Mouse (Mus musculus) kidney, postnatal 0 days (tissue): ENCODE measurements at regions not wholly inside any gene's neighbourhood (a gene's known extent, or its start where the extent isn't known, plus 50 kb on each side); places are given as distances from the start of the nearest gene placed in this dataset.

Source experiments
- ATAC-seq: fragments of 200-750 bp; cut with Nextera tagmentation; replicated peaks from 2 replicates; pipeline ENCODE4 v1.8.0; 2017; ENCODE audit warnings: low read depth, moderate number of reproducible peaks, moderate TSS enrichment, moderate library complexity; ENCODE audit not compliant: low FRiP score
- DNase-seq: peaks from one replicate; pipeline ENCODE4 v3.0.0-alpha.2; 2016; ENCODE audit warnings: low spot score
- H3K27ac ChIP-seq: fragments of 300-500 bp; sonication (generic); 2 replicates; pipeline ENCODE4 v1.5.1; 2014; ENCODE audit warnings: mild to moderate bottlenecking
- H3K27me3 ChIP-seq: fragments of 300-500 bp; sonication (generic); 2 replicates; pipeline ENCODE4 v1.6.1; 2014; ENCODE audit warnings: low read length, mixed read lengths; ENCODE audit not compliant: insufficient read depth
- H3K36me3 ChIP-seq: fragments of 300-500 bp; sonication (generic); 2 replicates; pipeline ENCODE4 v1.6.1; 2014; ENCODE audit warnings: low read length, mixed read lengths; ENCODE audit not compliant: insufficient read depth
- H3K4me1 ChIP-seq: fragments of 300-500 bp; sonication (generic); replicated peaks from 2 replicates; pipeline ENCODE4 v1.6.1; 2014; ENCODE audit warnings: antibody characterized with exemption, low read length, mixed read lengths; ENCODE audit not compliant: insufficient read depth
- H3K4me2 ChIP-seq: fragments of 300-500 bp; sonication (generic); 2 replicates; pipeline ENCODE4 v1.6.1; 2014; ENCODE audit warnings: mild to moderate bottlenecking, low read length, moderate library complexity, mixed read lengths
- H3K4me3 ChIP-seq: fragments of 300-500 bp; sonication (generic); replicated peaks from 2 replicates; pipeline ENCODE4 v1.5.1; 2014; ENCODE audit warnings: low read depth, low read length
- H3K9ac ChIP-seq: fragments of 300-500 bp; sonication (generic); 2 replicates; pipeline ENCODE4 v1.6.1; 2014; ENCODE audit warnings: low read depth, low read length
- H3K9me3 ChIP-seq: fragments of 300-500 bp; sonication (generic); replicated peaks from 2 replicates; pipeline ENCODE4 v1.6.1; 2016; ENCODE audit warnings: low read length, inconsistent platforms, mixed read lengths
- CTCF ChIP-seq: IDR thresholded peaks from 2 replicates; pipeline ENCODE4 v1.5.1; 2016; ENCODE audit warnings: antibody characterized with exemption, low read depth, mild to moderate bottlenecking, moderate library complexity
- WGBS: fragments of 180-500 bp; shearing (Covaris S2); extraction: QIAGEN DNeasy Blood & Tissue Kit; methylation state at CpG from one replicate; pipeline ENCODE4 v1.1.7; 2014; 5-methylcytosine and 5-hydroxymethylcytosine counted together

DNA sequence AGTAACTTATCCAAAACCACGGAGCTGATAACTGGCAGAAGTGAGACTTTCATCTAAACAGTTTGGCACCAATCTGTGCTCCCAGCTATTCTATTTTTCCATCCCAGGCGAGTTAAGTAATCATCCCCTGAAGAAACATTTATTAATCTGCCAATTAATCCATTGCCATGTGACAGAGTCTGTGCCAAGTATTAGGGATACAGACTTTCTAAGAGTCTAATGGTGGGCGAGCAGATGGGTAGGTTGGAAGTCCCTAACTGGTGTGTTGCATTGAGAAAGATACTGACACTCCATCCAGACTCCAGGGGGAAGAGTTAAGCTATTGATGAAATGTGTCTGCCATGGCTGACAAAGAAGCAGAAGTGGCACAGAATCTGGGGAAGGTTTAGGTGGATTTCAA is 346.8 kb upstream of the Gm765 start:
- Histone ChIP-seq H3K4me2 (no peak overlapping the region), H3K9me3 (no peaks in the 10 kb centered on the region), H3K4me3 (no peak overlapping the region), H3K27ac (no peak overlapping the region), H3K4me1 (no peaks in the 10 kb centered on the region), H3K27me3 (no peaks in the 10 kb centered on the region), H3K36me3 (no peaks in the 10 kb centered on the region), H3K9ac (no peak overlapping the region)
- 85% methylated on average over 3 of the region's 3 CpGs for WGBS
- no peak for ATAC-seq
- DNase-seq = no peak
- TF ChIP-seq CTCF = no peak

GRCm38 (mm10) chr6:98688624-98689023 is 346.1 kb upstream of the Gm765 start:
- Histone ChIP-seq H3K36me3 (no peaks in the 10 kb centered on the region), H3K9me3 (no peaks in the 10 kb centered on the region), H3K4me2 (no peak overlapping the region), H3K27ac (no peak overlapping the region), H3K4me1 (no peaks in the 10 kb centered on the region), H3K9ac (no peak overlapping the region), H3K27me3 (no peaks in the 10 kb centered on the region), H3K4me3 (no peak overlapping the region)
- WGBS = 88% methylated on average over 2 of the region's 2 CpGs
- no peak for TF ChIP-seq CTCF
- DNase-seq (no peak), ATAC-seq (no peak)

GRCm38 (mm10) chr6:98666388-98666989 is 323.9 kb upstream of the Gm765 start:
- H3K9ac ChIP-seq = no peak overlapping the region
- 18% methylated on average over 11 of the region's 11 CpGs for WGBS
- no peak overlapping the region for H3K4me2 ChIP-seq
- H3K27ac ChIP-seq = no peak overlapping the region
- no peak for DNase-seq
- no peaks in the 10 kb centered on the region for H3K4me1 ChIP-seq
- H3K27me3 ChIP-seq = no peaks in the 10 kb centered on the region
- no peak for ATAC-seq
- TF ChIP-seq CTCF = no peak
- H3K9me3 ChIP-seq = no peaks in the 10 kb centered on the region
- H3K4me3 ChIP-seq = no peak overlapping the region
- H3K36me3 ChIP-seq = no peaks in the 10 kb centered on the region

GRCm38 (mm10) chr6:98651827-98652226 is 309.3 kb upstream of the Gm765 start:
- Histone ChIP-seq H3K4me3 (no peak overlapping the region), H3K9ac (no peak overlapping the region), H3K27ac (no peak overlapping the region), H3K36me3 (no peaks in the 10 kb centered on the region), H3K9me3 (no peaks in the 10 kb centered on the region), H3K4me2 (no peak overlapping the region), H3K27me3 (no peaks in the 10 kb centered on the region), H3K4me1 (no peaks in the 10 kb centered on the region)
- ATAC-seq (no peak), DNase-seq (peak; percentile 59)
- TF ChIP-seq CTCF = no peak
- WGBS = 63% methylated on average over 3 of the region's 3 CpGs

DNA sequence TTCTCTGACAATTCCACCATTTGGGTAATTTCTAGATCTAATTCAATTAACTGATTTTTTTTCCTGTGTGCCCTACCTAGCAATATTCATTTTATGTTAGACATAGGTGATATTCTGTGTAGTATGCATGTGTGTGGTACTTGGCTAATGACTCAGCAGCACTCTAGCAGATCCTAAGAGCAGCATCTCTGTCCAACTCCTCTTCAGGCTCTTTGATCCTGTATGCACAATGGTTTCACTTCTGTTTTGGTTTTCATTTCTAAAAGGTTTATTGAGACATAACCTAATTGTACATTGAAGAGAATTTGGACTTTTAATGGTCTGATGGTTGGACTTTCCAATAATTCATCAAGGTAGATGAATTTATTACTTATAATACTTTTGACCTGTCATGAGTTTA is 308.8 kb upstream of the Gm765 start:
- TF ChIP-seq CTCF = no peak
- Histone ChIP-seq H3K27ac (no peak overlapping the region), H3K4me2 (no peak overlapping the region), H3K4me3 (no peak overlapping the region), H3K27me3 (no peaks in the 10 kb centered on the region), H3K9me3 (no peaks in the 10 kb centered on the region), H3K36me3 (no peaks in the 10 kb centered on the region), H3K4me1 (no peaks in the 10 kb centered on the region), H3K9ac (no peak overlapping the region)
- no peak for DNase-seq
- ATAC-seq = no peak

DNA sequence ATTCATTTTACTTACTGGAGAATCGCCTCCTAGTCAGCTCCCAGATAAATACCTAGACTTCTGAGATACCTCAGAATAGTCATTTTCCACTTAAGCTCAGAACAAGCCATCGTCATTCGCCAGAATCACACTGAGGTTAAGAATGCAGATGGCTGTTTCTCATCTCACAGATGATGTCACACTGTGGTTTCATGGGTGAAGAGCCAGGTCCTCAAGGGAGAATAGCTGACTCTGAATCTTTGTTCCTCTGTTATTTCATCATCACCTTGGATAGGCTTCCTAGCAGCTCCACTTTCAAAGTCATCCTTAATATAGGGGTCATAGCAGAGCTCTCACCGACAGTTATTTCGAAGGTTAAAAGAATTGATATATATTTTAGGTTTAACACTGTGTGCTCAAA is 297.8 kb upstream of the Gm765 start:
- TF ChIP-seq CTCF = no peak
- no peaks in the 10 kb centered on the region for H3K27me3 ChIP-seq
- WGBS = 91% methylated on average over 5 of the region's 5 CpGs
- DNase-seq (no peak), ATAC-seq (no peak)
- no peaks in the 10 kb centered on the region for H3K36me3 ChIP-seq
- H3K4me2 ChIP-seq = no peak overlapping the region
- no peak overlapping the region for H3K27ac ChIP-seq
- H3K4me3 ChIP-seq = no peak overlapping the region
- no peaks in the 10 kb centered on the region for H3K9me3 ChIP-seq
- H3K9ac ChIP-seq = no peak overlapping the region
- H3K4me1 ChIP-seq = no peaks in the 10 kb centered on the region

GRCm38 (mm10) chr6:98635816-98636215 is 293.3 kb upstream of the Gm765 start:
- Histone ChIP-seq H3K27ac (no peak overlapping the region), H3K4me2 (no peak overlapping the region), H3K27me3 (no peaks in the 10 kb centered on the region), H3K4me3 (no peak overlapping the region), H3K9me3 (no peaks in the 10 kb centered on the region), H3K36me3 (no peaks in the 10 kb centered on the region), H3K4me1 (no peaks in the 10 kb centered on the region), H3K9ac (no peak overlapping the region)
- no peak for ATAC-seq
- TF ChIP-seq CTCF = no peak
- DNase-seq = no peak
- WGBS = 81% methylated on average over 6 of the region's 6 CpGs
